Mouse (Mus musculus): ENCODE results near the gene Gm40460. TPM values are rescaled to one million over a fixed set of nuclear protein-coding genes. Genes with fewer than 3 reads are reported as not detected.

Gm40460 gene
- total and polyA plus RNA-seq, 2 experiments from 2014 or later, result not detected

DNA sequence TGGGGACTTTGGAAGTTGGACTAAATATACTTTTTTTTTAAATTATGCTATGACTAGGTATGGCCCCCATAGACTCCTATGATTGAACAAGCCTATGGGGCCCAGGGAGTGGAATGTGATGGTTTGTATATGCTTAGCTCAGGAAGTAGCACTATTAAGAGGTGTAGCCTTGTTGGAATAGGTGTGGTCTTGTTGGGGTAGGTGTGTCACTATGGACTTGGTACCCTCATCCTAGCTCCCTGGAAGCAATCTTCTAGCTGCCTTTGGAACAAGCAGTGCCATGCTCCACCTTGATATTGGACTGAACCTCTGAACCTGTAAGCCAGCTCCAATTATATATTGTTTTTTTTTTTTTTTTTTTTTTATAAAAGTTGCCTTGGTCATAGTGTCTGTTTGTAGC is 35.4 kb downstream of the Gm40460 start:
- H3K27me3 ChIP-seq (ENCODE audit: control insufficient read depth, insufficient read depth, low read length), result no peaks in the 10 kb centered on the region
- ATAC-seq (ENCODE audit: insufficient read depth, low read depth) (no peak), DNase-seq (ENCODE audit: low spot score) (no peak)
- TF ChIP-seq CTCF (IDR thresholded peaks at IDR 0.05; ENCODE audit: low read depth) (no peak), EP300 (IDR thresholded peaks at IDR 0.05; ENCODE audit: low read depth) (no peak)
- no peak overlapping the region for H3K4me2 ChIP-seq (ENCODE audit: low read depth, low read length)
- no peaks in the 10 kb centered on the region for H3K36me3 ChIP-seq (replicated peaks; ENCODE audit: control insufficient read depth, insufficient read depth, low read length)
- no peak overlapping the region for H3K27ac ChIP-seq (ENCODE audit: low read depth)
- H3K4me3 ChIP-seq (ENCODE audit: low read depth, low read length), result no peak overlapping the region
- H3K9me3 ChIP-seq (replicated peaks; ENCODE audit: control insufficient read depth, low read length), result no peaks in the 10 kb centered on the region
- no peaks in the 10 kb centered on the region for H3K4me1 ChIP-seq (ENCODE audit: control insufficient read depth, insufficient read depth)
- no peak overlapping the region for H3K9ac ChIP-seq (replicated peaks; ENCODE audit: low read depth, low read length)

DNA sequence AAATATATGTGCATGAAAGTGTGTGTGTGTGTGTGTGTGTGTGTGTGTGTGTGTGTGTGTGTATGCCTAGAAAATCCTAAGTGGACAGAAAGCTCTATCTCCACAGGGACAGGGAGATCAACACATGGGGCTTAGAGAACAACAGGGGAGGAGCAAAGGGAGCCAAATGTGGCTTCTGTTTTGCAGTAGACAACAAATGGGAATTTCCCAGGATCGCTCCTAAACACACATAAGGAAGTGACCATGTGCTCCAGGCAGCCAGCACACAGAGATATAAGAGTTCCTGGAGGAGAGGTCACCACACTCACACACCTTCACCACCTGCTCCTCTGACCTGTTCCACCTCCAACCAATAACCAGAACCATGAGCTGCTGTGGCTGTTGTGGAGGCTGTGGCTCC is 39.8 kb downstream of the Gm40460 start, which contains the start of gene Krtap5-3:
TSS of gene Krtap5-3 (plus strand) at position 301 of the 400 bp plus-strand sequence.
- H3K9ac ChIP-seq (replicated peaks; ENCODE audit: low read depth, low read length), result no peak within 1 kb of the TSS
- no peak for TF ChIP-seq EP300 (IDR thresholded peaks at IDR 0.05; ENCODE audit: low read depth)
- no peak for TF ChIP-seq CTCF (IDR thresholded peaks at IDR 0.05; ENCODE audit: low read depth)
- H3K27ac ChIP-seq (ENCODE audit: low read depth), result no peak within 1 kb of the TSS
- H3K27me3 ChIP-seq (ENCODE audit: control insufficient read depth, insufficient read depth, low read length), result no peaks in the 10 kb centered on the region
- H3K4me1 ChIP-seq (ENCODE audit: control insufficient read depth, insufficient read depth), result no peaks in the 10 kb centered on the region
- no peak within 1 kb of the TSS for H3K4me3 ChIP-seq (ENCODE audit: low read depth, low read length)
- H3K36me3 ChIP-seq (replicated peaks; ENCODE audit: control insufficient read depth, insufficient read depth, low read length), result no peaks in the 10 kb centered on the region
- H3K4me2 ChIP-seq (ENCODE audit: low read depth, low read length), result no peak within 1 kb of the TSS
- DNase-seq (ENCODE audit: low spot score), result no peak
- ATAC-seq (ENCODE audit: insufficient read depth, low read depth), result no peak
- no peaks in the 10 kb centered on the region for H3K9me3 ChIP-seq (replicated peaks; ENCODE audit: control insufficient read depth, low read length)
- WGBS, result 57% methylated on average over 1 of the region's 1 CpGs

DNA sequence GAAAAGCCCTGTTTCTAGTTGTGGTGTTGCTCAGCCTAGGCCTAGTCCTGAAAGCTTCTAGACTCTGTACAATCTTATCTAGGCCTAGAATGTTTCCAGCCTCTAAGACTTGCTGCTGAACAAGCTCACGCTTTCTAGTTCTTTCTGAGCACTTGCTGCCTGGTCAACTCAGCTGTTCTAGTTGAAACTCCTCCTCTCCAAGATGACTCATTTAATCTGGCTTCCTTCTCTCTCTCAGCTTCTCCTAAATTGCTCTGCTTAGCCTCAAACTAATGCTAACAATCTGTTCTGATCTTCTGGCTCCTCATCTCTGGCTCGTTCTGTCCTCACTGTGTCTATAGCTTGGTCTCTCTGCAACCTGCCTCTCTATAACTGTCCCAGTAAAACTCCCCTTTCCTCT is 42.1 kb downstream of the Gm40460 start:
- DNase-seq (ENCODE audit: low spot score) (no peak), ATAC-seq (ENCODE audit: insufficient read depth, low read depth) (no peak)
- no peak overlapping the region for H3K4me2 ChIP-seq (ENCODE audit: low read depth, low read length)
- no peak overlapping the region for H3K27ac ChIP-seq (ENCODE audit: low read depth)
- H3K9ac ChIP-seq (replicated peaks; ENCODE audit: low read depth, low read length), result no peak overlapping the region
- no peaks in the 10 kb centered on the region for H3K4me1 ChIP-seq (ENCODE audit: control insufficient read depth, insufficient read depth)
- 60% methylated on average over 2 of the region's 2 CpGs for WGBS
- H3K4me3 ChIP-seq (ENCODE audit: low read depth, low read length), result no peak overlapping the region
- no peaks in the 10 kb centered on the region for H3K9me3 ChIP-seq (replicated peaks; ENCODE audit: control insufficient read depth, low read length)
- H3K27me3 ChIP-seq (ENCODE audit: control insufficient read depth, insufficient read depth, low read length), result no peaks in the 10 kb centered on the region
- H3K36me3 ChIP-seq (replicated peaks; ENCODE audit: control insufficient read depth, insufficient read depth, low read length), result no peaks in the 10 kb centered on the region
- TF ChIP-seq CTCF (IDR thresholded peaks at IDR 0.05; ENCODE audit: low read depth) (no peak), EP300 (IDR thresholded peaks at IDR 0.05; ENCODE audit: low read depth) (no peak)

Other genes starting within 250 kb of the Gm40460 start
- 48.3 and 53.6 TPM in 2 replicates for gene Mob2, start 180.0 kb downstream of the Gm40460 start, total RNA-seq (2014; rRNA removed; ENCODE audit: low replicate concordance)
- gene Mob2, start 180.0 kb downstream of the Gm40460 start, polyA plus RNA-seq (2015; fragmentation: Nextera tagmentation; extraction: Ambion mirVana), result 45.5 and 49.6 TPM in 2 replicates
- 29.4 and 31.4 TPM in 2 replicates for gene Dusp8, start 145.2 kb downstream of the Gm40460 start, total RNA-seq (2014; rRNA removed; ENCODE audit: low replicate concordance)
- 6.4 and 9.0 TPM in 2 replicates for gene Dusp8, start 145.2 kb downstream of the Gm40460 start, polyA plus RNA-seq (2015; fragmentation: Nextera tagmentation; extraction: Ambion mirVana)
- not detected in 2 replicates for gene Gm45618, start 120.3 kb downstream of the Gm40460 start, total RNA-seq (2014; rRNA removed; ENCODE audit: low replicate concordance)
- gene Gm45618, start 120.3 kb downstream of the Gm40460 start, polyA plus RNA-seq (2015; fragmentation: Nextera tagmentation; extraction: Ambion mirVana), result not detected in 2 replicates
- not detected in 2 replicates for gene Gm39115, start 105.0 kb downstream of the Gm40460 start, total RNA-seq (2014; rRNA removed; ENCODE audit: low replicate concordance)
- gene Gm39115, start 105.0 kb downstream of the Gm40460 start, polyA plus RNA-seq (2015; fragmentation: Nextera tagmentation; extraction: Ambion mirVana), result not detected in 2 replicates
- not detected in 2 replicates for gene Gm45337, start 96.5 kb downstream of the Gm40460 start, total RNA-seq (2014; rRNA removed; ENCODE audit: low replicate concordance)
- gene Gm45337, start 96.5 kb downstream of the Gm40460 start, polyA plus RNA-seq (2015; fragmentation: Nextera tagmentation; extraction: Ambion mirVana), result not detected in 2 replicates
- gene Gm29735, start 84.0 kb downstream of the Gm40460 start, total RNA-seq (2014; rRNA removed; ENCODE audit: low replicate concordance), result not detected in 2 replicates
- not detected in 2 replicates for gene Gm29735, start 84.0 kb downstream of the Gm40460 start, polyA plus RNA-seq (2015; fragmentation: Nextera tagmentation; extraction: Ambion mirVana)
- gene Gm4553, start 75.3 kb downstream of the Gm40460 start, total RNA-seq (2014; rRNA removed; ENCODE audit: low replicate concordance), result not detected in 2 replicates
- not detected in 2 replicates for gene Gm4553, start 75.3 kb downstream of the Gm40460 start, polyA plus RNA-seq (2015; fragmentation: Nextera tagmentation; extraction: Ambion mirVana)
- gene Krtap5-2, start 65.1 kb downstream of the Gm40460 start, total RNA-seq (2014; rRNA removed; ENCODE audit: low replicate concordance), result not detected in 2 replicates
- gene Krtap5-2, start 65.1 kb downstream of the Gm40460 start, polyA plus RNA-seq (2015; fragmentation: Nextera tagmentation; extraction: Ambion mirVana), result not detected in 2 replicates
- gene Gm10153, start 50.7 kb downstream of the Gm40460 start, total RNA-seq (2014; rRNA removed; ENCODE audit: low replicate concordance), result not detected in 2 replicates
- not detected in 2 replicates for gene Gm10153, start 50.7 kb downstream of the Gm40460 start, polyA plus RNA-seq (2015; fragmentation: Nextera tagmentation; extraction: Ambion mirVana)
- not detected in 2 replicates for gene Krtap5-3, start 39.7 kb downstream of the Gm40460 start, total RNA-seq (2014; rRNA removed; ENCODE audit: low replicate concordance)
- not detected in 2 replicates for gene Krtap5-3, start 39.7 kb downstream of the Gm40460 start, polyA plus RNA-seq (2015; fragmentation: Nextera tagmentation; extraction: Ambion mirVana)
- not detected in 2 replicates for gene Gm7579, start 29.2 kb downstream of the Gm40460 start, total RNA-seq (2014; rRNA removed; ENCODE audit: low replicate concordance)
- not detected in 2 replicates for gene Gm7579, start 29.2 kb downstream of the Gm40460 start, polyA plus RNA-seq (2015; fragmentation: Nextera tagmentation; extraction: Ambion mirVana)
- gene Krtap5-5, start 11.1 kb downstream of the Gm40460 start, total RNA-seq (2014; rRNA removed; ENCODE audit: low replicate concordance), result not detected in 2 replicates
- gene Krtap5-5, start 11.1 kb downstream of the Gm40460 start, polyA plus RNA-seq (2015; fragmentation: Nextera tagmentation; extraction: Ambion mirVana), result not detected in 2 replicates
- not detected in 2 replicates for gene Gm2431, start 17.3 kb upstream of the Gm40460 start, total RNA-seq (2014; rRNA removed; ENCODE audit: low replicate concordance)
- gene Gm2431, start 17.3 kb upstream of the Gm40460 start, polyA plus RNA-seq (2015; fragmentation: Nextera tagmentation; extraction: Ambion mirVana), result not detected in 2 replicates
- gene Gm4559, start 33.3 kb upstream of the Gm40460 start, total RNA-seq (2014; rRNA removed; ENCODE audit: low replicate concordance), result not detected in 2 replicates
- gene Gm4559, start 33.3 kb upstream of the Gm40460 start, polyA plus RNA-seq (2015; fragmentation: Nextera tagmentation; extraction: Ambion mirVana), result not detected in 2 replicates
- gene Krtap5-1, start 56.0 kb upstream of the Gm40460 start, total RNA-seq (2014; rRNA removed; ENCODE audit: low replicate concordance), result not detected in 2 replicates
- not detected in 2 replicates for gene Krtap5-1, start 56.0 kb upstream of the Gm40460 start, polyA plus RNA-seq (2015; fragmentation: Nextera tagmentation; extraction: Ambion mirVana)
- gene Krtap5-4, start 62.5 kb upstream of the Gm40460 start, total RNA-seq (2014; rRNA removed; ENCODE audit: low replicate concordance), result not detected in 2 replicates
- gene Krtap5-4, start 62.5 kb upstream of the Gm40460 start, polyA plus RNA-seq (2015; fragmentation: Nextera tagmentation; extraction: Ambion mirVana), result not detected in 2 replicates
- gene Ifitm10, start 132.7 kb upstream of the Gm40460 start, total RNA-seq (2014; rRNA removed; ENCODE audit: low replicate concordance), result 0.62 and 4.0 TPM in 2 replicates
- 3.4 and 3.9 TPM in 2 replicates for gene Ifitm10, start 132.7 kb upstream of the Gm40460 start, polyA plus RNA-seq (2015; fragmentation: Nextera tagmentation; extraction: Ambion mirVana)
- not detected in 2 replicates for gene Gm49369, start 141.6 kb upstream of the Gm40460 start, total RNA-seq (2014; rRNA removed; ENCODE audit: low replicate concordance)
- gene Gm49369, start 141.6 kb upstream of the Gm40460 start, polyA plus RNA-seq (2015; fragmentation: Nextera tagmentation; extraction: Ambion mirVana), result 0.85 TPM in 1 of 2 replicates, not detected in the other
- 1,049 and 1,105 TPM in 2 replicates for gene Ctsd, start 147.0 kb upstream of the Gm40460 start, total RNA-seq (2014; rRNA removed; ENCODE audit: low replicate concordance)
- 484 and 489 TPM in 2 replicates for gene Ctsd, start 147.0 kb upstream of the Gm40460 start, polyA plus RNA-seq (2015; fragmentation: Nextera tagmentation; extraction: Ambion mirVana)
- 18.0 TPM in 1 of 2 replicates, not detected in the other for gene Syt8, start 193.8 kb upstream of the Gm40460 start, total RNA-seq (2014; rRNA removed; ENCODE audit: low replicate concordance)
- gene Syt8, start 193.8 kb upstream of the Gm40460 start, polyA plus RNA-seq (2015; fragmentation: Nextera tagmentation; extraction: Ambion mirVana), result 0.10 TPM in 1 of 2 replicates, not detected in the other
- not detected in 2 replicates for gene Tnni2, start 200.7 kb upstream of the Gm40460 start, total RNA-seq (2014; rRNA removed; ENCODE audit: low replicate concordance)
- 8.9 and 9.9 TPM in 2 replicates for gene Tnni2, start 200.7 kb upstream of the Gm40460 start, polyA plus RNA-seq (2015; fragmentation: Nextera tagmentation; extraction: Ambion mirVana)
- 20.8 and 84.4 TPM in 2 replicates for gene Lsp1, start 219.7 kb upstream of the Gm40460 start, total RNA-seq (2014; rRNA removed; ENCODE audit: low replicate concordance)
- 47.7 and 53.1 TPM in 2 replicates for gene Lsp1, start 219.7 kb upstream of the Gm40460 start, polyA plus RNA-seq (2015; fragmentation: Nextera tagmentation; extraction: Ambion mirVana)